Mouse (Mus musculus) retina, adult 2 months (tissue): ENCODE measurements around the gene Zan.
A peak's percentile ranks its signal among the peaks of the same experiment; 100 is the strongest.
"Not testable (repeated sequence)": the region's sequence is repeated elsewhere in the genome, so short reads cannot be mapped to it uniquely, and the experiment has no call there.

Experiments
- DNase-seq: peaks from one replicate; pipeline ENCODE4 v3.0.0-alpha.2; 2012; ENCODE audit warnings: low read depth, low spot score

Gene Zan

GRCm38 (mm10) chr5:137501709-137502666 lies 25.1 kb upstream of the Zan start, which contains the start of gene Pop7:
Pop7 (minus strand) TSS chr5:137502518.
- DNase-seq = peak; percentile 100

GRCm38 (mm10) chr5:137500186-137500585 lies 23.3 kb upstream of the Zan start:
- DNase-seq = no peak

DNA sequence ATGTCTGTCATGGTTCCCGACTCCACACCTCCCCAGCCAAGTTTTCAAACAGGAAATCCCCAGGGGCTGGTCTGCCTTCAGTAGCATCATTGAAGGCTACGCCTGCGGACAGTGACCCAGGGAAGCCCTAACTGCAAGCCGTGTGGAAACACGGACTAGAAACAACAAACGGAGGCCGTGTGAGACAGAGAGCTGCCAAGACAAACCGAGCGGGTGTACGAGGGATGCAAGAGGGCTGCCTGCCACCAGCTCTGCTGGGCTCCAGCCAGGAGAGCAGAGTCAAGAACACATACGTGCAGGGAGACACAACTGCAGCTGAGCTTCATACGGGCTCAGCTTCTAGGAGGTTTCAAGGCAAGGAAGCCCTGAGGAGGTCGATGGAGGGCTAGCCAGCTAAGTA lies 17.0 kb upstream of the Zan start:
- DNase-seq = no peak

DNA sequence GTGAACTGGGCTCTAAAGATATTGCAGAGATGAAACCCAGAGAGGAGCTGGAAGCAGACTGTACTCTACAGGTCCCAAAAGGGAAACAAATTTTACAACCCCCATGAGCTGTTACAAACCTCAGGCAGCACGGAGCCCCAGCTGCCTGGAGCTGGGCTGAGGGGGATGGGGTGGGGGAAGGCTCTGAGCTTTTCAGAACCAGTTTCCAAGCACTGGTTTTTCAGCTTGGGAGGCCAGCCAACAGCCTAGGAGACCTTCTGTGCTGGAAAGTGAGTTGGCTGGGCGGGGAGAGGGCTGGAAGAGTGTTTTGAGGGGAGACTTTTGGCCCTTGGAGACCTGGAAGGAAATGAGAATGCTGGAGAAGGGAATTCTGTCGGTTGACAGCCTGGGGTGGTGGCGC lies 14.7 kb upstream of the Zan start:
- no peak for DNase-seq

- DNase-seq = no peak
Observed at GRCm38 (mm10) chr5:137487616-137488015, 10.8 kb upstream of the Zan start.

DNA sequence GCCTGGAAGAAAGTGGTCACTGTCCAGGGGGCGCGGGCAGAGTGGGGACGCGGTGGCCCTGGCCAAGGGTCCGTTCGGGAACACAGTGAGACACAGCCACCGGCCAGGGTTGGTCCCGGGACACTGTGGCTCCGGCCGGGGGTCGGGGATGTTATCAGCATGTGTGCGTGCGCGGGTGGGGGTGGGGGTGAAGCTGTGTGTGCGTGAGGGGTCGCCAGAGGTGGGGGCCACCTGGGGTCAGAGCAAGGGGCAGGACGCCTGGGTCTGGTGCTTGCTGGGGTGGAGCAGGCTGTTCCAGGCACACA lies 8.9 kb upstream of the Zan start:
- no peak for DNase-seq

DNA sequence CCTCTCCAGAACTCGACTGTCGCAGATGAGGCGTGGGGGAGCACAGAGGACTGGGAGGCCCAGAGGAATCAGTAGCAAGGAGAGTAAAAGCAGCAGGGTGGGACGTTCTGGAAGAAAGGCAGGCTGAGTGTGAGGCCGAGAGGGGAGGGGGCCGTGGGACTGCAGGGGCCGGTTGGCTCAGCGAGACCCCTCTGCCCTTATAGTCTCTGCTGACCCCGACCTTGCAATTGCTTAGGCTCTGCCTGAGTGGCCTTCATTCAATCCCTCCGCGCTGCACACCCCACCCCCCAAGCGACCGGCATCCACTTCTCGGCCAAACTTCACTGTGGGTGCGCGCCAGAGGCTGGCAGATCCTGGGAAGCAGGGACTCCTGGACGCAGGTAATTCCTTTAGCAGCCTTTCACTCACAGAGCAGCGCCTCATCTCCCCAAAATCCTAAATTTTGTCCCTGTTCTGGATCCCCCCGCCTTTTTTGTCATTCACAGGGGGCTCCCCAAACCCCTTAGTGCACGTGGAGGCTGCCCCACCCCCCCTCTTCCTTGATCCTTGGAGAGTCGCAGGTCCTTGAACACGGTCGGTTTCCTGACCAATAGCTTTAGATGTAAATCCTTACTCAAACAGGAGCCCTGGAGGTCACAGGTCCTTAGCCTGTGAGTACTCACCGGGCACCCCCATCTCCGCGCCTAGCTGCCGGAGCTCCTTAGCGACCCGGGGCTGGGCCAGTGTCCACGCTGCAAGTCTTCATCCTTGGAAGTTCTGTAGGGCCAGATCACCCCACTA lies 8.4 kb upstream of the Zan start:
- DNase-seq = no peak

DNA sequence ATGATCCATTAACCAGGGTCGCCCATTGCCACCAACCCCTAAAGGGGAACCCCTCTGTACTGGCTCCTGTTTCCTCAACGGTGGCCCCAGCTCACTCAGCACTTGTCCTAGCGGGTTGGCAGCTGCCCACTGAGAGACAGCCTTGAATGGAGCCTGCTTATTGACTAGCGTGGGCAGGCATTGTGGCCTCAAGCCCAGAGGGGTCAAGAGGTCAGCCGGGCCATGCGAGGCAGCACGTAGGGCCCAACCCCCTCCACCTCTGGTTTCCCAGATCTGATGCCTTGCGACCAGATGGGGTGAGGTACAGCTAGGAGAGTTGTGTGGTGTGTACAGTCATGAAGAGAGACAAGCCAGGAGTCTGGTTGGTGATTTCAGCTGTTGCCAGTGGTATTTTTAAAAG lies 5.0 kb upstream of the Zan start:
- no peak for DNase-seq

GRCm38 (mm10) chr5:137481138-137481537 lies 4.3 kb upstream of the Zan start:
- peak; percentile 26 for DNase-seq

DNA sequence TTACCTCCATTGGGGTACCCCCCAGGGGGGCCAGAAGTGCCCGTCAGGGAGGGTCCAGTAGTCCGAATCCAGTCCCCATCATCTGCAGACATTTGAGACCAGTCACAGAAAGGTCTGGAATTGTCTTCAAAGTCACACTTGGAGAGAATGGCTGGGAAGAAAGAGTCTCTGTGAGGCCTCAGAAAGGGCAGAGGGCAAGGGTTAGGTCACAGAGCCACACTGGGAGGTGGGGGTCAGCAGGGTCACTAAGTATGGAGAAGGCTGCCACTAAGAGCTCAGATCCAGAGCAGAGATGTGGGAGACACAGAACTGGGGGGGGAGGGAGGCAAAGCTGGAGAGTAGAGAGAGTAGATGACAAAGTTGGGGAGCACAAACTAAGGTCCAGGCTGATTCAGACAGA lies 2.5 kb downstream of the Zan start:
- no peak for DNase-seq

GRCm38 (mm10) chr5:137472252-137472904 lies 4.5 kb downstream of the Zan start:
- no peak for DNase-seq

DNA sequence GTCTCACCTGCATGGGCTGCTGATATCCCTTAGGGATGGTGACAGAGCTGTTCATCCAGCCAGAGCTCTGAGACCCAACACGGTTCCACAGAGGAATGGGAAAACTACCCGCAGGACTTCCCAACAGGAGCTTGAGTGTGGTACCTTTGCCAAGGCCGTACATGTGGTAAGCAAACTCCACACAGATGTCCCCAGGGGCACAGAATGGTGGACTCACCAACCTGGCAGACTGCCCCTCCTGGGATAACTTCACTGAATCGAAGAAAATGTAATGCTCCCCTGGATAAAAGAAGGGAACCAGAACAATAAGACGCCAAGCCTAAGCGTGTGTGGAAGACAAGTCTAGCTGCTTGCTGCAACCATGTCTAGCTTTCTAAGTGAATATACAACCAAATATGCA lies 9.9 kb downstream of the Zan start:
- DNase-seq = no peak

- no peak for DNase-seq
Observed at GRCm38 (mm10) chr5:137465049-137465448, 11.8 kb downstream of the Zan start.

DNA sequence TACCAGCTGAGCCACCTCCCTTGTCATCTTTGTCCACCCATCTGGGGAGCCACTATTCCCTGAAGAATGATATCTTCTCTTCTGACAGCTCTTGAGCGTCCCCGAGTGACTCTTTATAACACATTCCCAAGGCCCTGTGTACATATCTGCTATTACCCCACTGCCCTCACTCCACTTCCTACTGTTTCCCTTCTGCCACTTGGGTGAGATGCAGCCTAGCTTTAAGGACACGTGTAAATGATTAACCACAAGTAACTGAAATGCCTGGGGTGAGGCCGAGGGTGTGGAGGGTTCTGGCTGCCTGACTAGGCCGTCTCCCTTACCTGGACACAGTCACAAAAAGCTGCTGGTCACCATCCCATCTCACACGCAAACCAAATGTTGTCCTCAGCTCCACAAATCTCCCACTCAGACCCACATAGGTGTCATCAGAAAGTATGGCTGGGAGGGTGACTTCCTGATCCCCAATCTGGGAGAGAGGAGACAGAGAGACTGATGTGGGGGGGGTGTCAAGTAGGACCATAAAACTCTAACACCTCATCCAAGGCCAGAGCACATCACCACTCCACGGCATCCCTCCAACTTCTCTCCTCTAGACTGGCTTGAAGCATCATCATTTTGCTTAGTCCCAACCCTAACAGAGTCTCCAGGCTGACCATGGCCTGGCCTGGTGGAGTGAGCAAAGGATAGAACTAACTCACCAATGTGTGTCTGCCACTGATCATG lies 20.8 kb downstream of the Zan start:
- no peak for DNase-seq

DNA sequence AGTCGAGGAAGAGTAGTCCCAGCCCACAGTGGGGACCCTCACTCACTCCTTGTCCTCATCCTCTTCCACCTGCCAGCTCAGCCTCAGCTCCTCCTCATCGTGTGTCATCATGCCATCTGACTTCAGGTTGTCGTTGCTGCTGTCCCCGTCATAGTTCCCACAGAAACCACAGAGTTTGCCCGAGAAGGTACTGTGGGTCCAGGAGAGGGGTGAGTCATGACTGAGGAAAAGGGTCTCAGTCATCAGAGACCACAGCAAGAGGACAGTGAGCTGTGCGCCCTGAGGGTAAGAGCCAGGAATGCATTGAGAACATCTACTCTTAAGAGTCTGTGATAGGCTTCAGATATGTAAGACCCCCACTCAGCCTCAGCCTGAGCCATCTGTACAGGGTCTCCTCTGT lies 21.7 kb downstream of the Zan start:
- DNase-seq = no peak

GRCm38 (mm10) chr5:137445536-137445935 lies 31.3 kb downstream of the Zan start:
- no peak for DNase-seq

- DNase-seq = no peak
Observed at GRCm38 (mm10) chr5:137440216-137440855, 36.5 kb downstream of the Zan start.

GRCm38 (mm10) chr5:137433889-137434288 lies 43.0 kb downstream of the Zan start:
- DNase-seq = no peak

DNA sequence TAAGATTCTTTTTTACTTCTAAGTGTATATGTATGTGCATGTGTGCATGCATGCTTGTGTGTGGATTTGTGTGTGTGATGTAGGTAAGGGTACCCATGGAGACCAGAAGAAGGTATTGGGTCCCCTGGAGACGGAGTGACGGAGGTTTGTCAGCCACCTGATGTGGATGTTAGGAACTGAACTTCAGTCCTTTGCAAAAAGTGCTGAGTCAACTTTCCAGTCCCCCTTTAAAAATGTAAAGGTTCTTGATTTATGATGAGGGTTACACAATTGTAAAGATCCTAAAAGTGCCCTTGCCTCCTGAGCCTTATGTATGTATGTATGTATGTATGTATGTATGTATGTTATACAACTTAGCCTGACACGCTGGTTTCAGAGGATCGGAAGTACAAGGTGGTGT lies 46.5 kb downstream of the Zan start:
- DNase-seq = not testable (repeated sequence)

DNA sequence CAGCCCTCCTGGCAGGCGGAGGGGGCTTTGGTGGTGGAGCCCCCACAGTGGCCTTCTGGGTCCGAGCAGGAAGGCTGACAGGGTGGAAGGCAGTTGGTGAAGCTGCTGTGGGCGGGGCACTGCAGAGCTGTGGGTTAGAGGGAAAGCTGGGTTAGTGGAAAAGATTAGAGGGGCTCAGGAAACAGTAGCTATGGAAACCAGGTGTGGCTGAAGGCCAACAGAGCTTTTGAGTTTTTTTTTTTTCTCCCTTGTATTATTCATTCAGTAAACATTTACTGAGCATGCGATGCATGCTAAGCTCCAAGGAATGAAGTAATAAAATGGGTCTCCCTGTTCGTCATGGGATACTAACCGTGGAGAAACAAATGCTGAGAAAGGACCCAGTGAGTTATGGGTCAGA lies 51.2 kb downstream of the Zan start:
- no peak for DNase-seq

- no peak for DNase-seq
Observed at GRCm38 (mm10) chr5:137419841-137420240, 57.0 kb downstream of the Zan start.
